Mouse (Mus musculus): ENCODE data around the gene Endou. TPM values are rescaled to one million over a fixed set of nuclear protein-coding genes. Genes with fewer than 3 reads are reported as not detected.

Endou gene
- polyA plus RNA-seq, 1 experiment from 2014 or later: 0.23 TPM

- no peak overlapping the region for H3K4me2 ChIP-seq (ENCODE audit: low read length)
- no peak overlapping the region for H3K4me3 ChIP-seq (ENCODE audit: low read depth, low read length)
- no peaks in the 10 kb centered on the region for H3K36me3 ChIP-seq (ENCODE audit: control insufficient read depth, insufficient read depth, low read length)
- H3K9ac ChIP-seq (ENCODE audit: low read depth, low read length): no peak overlapping the region
- no peaks in the 10 kb centered on the region; the same call in 1 of the 2 replicates for H3K27me3 ChIP-seq (ENCODE audit: control insufficient read depth, insufficient read depth, low read depth, low read length)
- H3K4me1 ChIP-seq (ENCODE audit: control insufficient read depth, insufficient read depth, low read length): no peaks in the 10 kb centered on the region
- no peak for ATAC-seq
- no peak overlapping the region for H3K27ac ChIP-seq (ENCODE audit: low read length)
- WGBS: 75% methylated on average over 12 of the region's 12 CpGs
- H3K9me3 ChIP-seq (replicated peaks; ENCODE audit: control insufficient read depth, low read length, poor library complexity, severe bottlenecking): no peaks in the 10 kb centered on the region
These were observed 11.0 kb downstream of the Endou start for GRCm38 (mm10) chr15:97720026-97720675.

DNA sequence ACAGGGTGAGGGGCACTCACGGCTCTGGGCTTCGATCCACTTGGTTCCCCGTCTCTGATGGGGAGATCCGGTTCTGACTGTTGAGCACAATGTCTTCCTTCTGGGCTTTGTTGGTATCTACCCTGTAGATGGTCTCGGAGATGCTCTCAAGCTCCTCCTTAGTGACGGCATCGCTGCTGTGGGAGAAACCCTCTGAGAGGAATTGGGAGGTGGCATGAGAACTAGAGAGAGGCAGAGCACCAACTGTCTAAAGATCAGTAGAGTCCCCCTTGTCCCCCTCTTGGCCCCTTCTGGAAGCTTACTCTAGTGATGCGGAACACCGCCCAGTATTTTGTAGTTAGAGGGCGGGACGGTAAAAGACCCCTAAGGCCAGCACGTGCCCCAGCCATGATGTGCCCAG is 11.6 kb downstream of the Endou start:
- H3K36me3 ChIP-seq (ENCODE audit: control insufficient read depth, insufficient read depth, low read length): no peaks in the 10 kb centered on the region
- ATAC-seq: no peak
- no peaks in the 10 kb centered on the region; the same call in 1 of the 2 replicates for H3K27me3 ChIP-seq (ENCODE audit: control insufficient read depth, insufficient read depth, low read depth, low read length)
- no peaks in the 10 kb centered on the region for H3K9me3 ChIP-seq (replicated peaks; ENCODE audit: control insufficient read depth, low read length, poor library complexity, severe bottlenecking)
- WGBS: 89% methylated on average over 12 of the region's 12 CpGs
- no peak overlapping the region for H3K9ac ChIP-seq (ENCODE audit: low read depth, low read length)
- no peaks in the 10 kb centered on the region for H3K4me1 ChIP-seq (ENCODE audit: control insufficient read depth, insufficient read depth, low read length)
- no peak overlapping the region for H3K4me2 ChIP-seq (ENCODE audit: low read length)
- H3K4me3 ChIP-seq (ENCODE audit: low read depth, low read length): no peak overlapping the region
- H3K27ac ChIP-seq (ENCODE audit: low read length): no peak overlapping the region

DNA sequence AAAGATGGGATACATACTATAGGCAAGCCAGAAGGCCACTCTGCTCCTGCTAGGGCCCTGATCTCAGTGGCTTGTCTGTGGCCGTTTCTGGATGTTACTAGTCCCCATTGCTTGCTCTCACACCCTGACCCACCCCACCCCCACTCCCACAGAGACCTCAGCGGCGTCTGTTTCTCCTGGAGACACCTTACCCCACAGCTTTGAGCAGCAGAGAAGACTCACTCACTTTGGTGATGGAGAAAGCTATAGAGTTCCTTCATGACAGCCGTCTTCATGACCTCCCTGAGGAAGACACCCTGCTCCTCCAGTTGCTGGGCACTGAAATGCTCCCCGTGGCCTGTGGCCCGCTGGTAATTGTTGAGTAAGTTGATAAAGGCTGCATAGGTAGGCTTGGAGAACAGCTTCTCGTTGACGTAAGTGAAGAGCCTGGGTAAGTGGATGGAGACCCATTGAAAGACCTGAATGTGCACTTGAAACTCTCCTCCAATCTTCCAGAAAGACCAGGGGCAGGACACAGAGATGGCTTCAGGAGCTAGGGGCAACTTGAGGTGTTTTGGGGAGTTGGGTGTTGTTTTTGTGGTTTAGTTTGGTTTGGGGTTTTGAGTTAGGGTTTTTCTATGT is 12.5 kb downstream of the Endou start:
- H3K9me3 ChIP-seq (replicated peaks; ENCODE audit: control insufficient read depth, low read length, poor library complexity, severe bottlenecking): no peaks in the 10 kb centered on the region
- 88% methylated on average over 8 of the region's 8 CpGs for WGBS
- ATAC-seq: no peak

GRCm38 (mm10) chr15:97717861-97718534 is 13.1 kb downstream of the Endou start:
- Histone ChIP-seq H3K27me3 (ENCODE audit: control insufficient read depth, insufficient read depth, low read depth, low read length) (no peaks in the 10 kb centered on the region; the same call in 1 of the 2 replicates), H3K4me3 (ENCODE audit: low read depth, low read length) (no peak overlapping the region), H3K9ac (ENCODE audit: low read depth, low read length) (no peak overlapping the region), H3K4me1 (ENCODE audit: control insufficient read depth, insufficient read depth, low read length) (no peaks in the 10 kb centered on the region), H3K36me3 (ENCODE audit: control insufficient read depth, insufficient read depth, low read length) (no peaks in the 10 kb centered on the region), H3K27ac (ENCODE audit: low read length) (no peak overlapping the region), H3K9me3 (replicated peaks; ENCODE audit: control insufficient read depth, low read length, poor library complexity, severe bottlenecking) (no peaks in the 10 kb centered on the region), H3K4me2 (ENCODE audit: low read length) (no peak overlapping the region)
- WGBS: 33% methylated on average over 12 of the region's 12 CpGs
- ATAC-seq: peak; percentile 62; the same call in 1 of the 2 replicates

More for the DNA sequence above, 12.5 kb downstream of the Endou start:
- Histone ChIP-seq H3K36me3 (ENCODE audit: control insufficient read depth, insufficient read depth, low read length) (no peaks in the 10 kb centered on the region), H3K4me1 (ENCODE audit: control insufficient read depth, insufficient read depth, low read length) (no peaks in the 10 kb centered on the region), H3K4me3 (ENCODE audit: low read depth, low read length) (no peak overlapping the region), H3K27me3 (ENCODE audit: control insufficient read depth, insufficient read depth, low read depth, low read length) (no peaks in the 10 kb centered on the region; the same call in 1 of the 2 replicates), H3K9ac (ENCODE audit: low read depth, low read length) (no peak overlapping the region), H3K27ac (ENCODE audit: low read length) (no peak overlapping the region), H3K4me2 (ENCODE audit: low read length) (no peak overlapping the region)

DNA sequence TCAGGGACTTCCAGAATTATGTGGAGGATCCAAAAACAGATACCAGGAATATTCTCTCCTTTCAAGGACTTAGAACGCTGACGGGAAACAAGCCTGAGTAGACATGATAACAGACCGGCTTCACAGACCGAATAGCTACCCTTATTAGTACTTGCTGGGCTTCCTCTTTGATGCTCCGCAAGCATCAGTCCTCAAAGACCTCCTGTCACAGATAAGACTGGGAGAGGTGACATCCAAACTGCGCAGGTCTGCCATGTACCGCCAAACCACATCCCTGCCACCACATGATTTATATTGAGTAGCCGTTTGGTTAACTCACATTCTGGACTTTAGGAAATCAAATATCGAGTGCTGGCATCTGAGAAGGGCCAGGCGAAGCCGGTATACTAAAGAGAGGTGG is 14.4 kb downstream of the Endou start:
- Histone ChIP-seq H3K36me3 (ENCODE audit: control insufficient read depth, insufficient read depth, low read length) (no peaks in the 10 kb centered on the region), H3K9me3 (replicated peaks; ENCODE audit: control insufficient read depth, low read length, poor library complexity, severe bottlenecking) (no peaks in the 10 kb centered on the region), H3K9ac (ENCODE audit: low read depth, low read length) (no peak overlapping the region), H3K27ac (ENCODE audit: low read length) (no peak overlapping the region), H3K27me3 (ENCODE audit: control insufficient read depth, insufficient read depth, low read depth, low read length) (no peaks in the 10 kb centered on the region; the same call in 1 of the 2 replicates), H3K4me1 (ENCODE audit: control insufficient read depth, insufficient read depth, low read length) (no peaks in the 10 kb centered on the region), H3K4me3 (ENCODE audit: low read depth, low read length) (no peak overlapping the region), H3K4me2 (ENCODE audit: low read length) (no peak overlapping the region)
- 93% methylated on average over 11 of the region's 11 CpGs for WGBS
- no peak for ATAC-seq

DNA sequence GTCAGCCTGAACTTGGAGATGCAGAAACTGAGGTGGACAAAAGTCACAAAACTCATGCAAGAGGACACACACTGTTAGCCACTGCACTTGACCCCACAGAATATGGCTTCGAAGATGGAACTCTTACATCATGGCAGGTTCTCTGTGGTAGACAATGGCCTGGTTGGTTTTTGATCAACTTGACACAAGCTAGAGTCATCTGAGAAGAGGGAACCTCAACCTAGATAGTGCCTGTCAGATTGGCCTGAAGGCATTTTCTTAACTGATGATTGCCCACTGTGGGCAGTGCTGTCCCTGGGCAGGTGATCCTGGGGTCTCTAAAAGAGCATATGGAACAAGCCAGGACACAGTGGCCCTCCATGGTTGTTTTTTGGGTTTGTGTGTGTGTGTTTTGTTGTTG is 15.4 kb downstream of the Endou start:
- Histone ChIP-seq H3K4me1 (ENCODE audit: control insufficient read depth, insufficient read depth, low read length) (no peaks in the 10 kb centered on the region), H3K4me3 (ENCODE audit: low read depth, low read length) (no peak overlapping the region), H3K36me3 (ENCODE audit: control insufficient read depth, insufficient read depth, low read length) (no peaks in the 10 kb centered on the region), H3K27ac (ENCODE audit: low read length) (no peak overlapping the region), H3K27me3 (ENCODE audit: control insufficient read depth, insufficient read depth, low read depth, low read length) (no peaks in the 10 kb centered on the region; the same call in 1 of the 2 replicates), H3K4me2 (ENCODE audit: low read length) (no peak overlapping the region), H3K9me3 (replicated peaks; ENCODE audit: control insufficient read depth, low read length, poor library complexity, severe bottlenecking) (no peaks in the 10 kb centered on the region), H3K9ac (ENCODE audit: low read depth, low read length) (no peak overlapping the region)
- ATAC-seq: no peak
- 87% methylated on average over 1 of the region's 1 CpGs for WGBS

DNA sequence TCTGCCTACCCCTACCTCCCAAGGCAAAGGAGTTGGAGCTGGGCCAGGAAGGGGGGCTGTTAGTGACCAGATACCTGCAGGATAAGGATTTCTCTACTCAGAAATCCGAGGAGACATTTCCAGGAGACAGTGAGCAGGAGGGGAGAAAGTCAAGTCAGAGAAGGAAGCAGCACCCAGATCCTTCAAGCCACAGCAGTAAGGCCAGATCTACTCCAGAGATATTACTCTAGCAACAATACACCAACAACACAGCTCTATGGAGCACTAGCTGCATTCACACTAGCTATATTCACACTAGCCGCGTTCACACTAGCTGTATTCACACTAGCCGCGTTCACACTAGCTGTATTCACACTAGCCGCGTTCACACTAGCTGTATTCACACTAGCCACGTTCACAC is 16.1 kb downstream of the Endou start:
- ATAC-seq: no peak
- no peak overlapping the region for H3K4me2 ChIP-seq (ENCODE audit: low read length)
- WGBS: 94% methylated on average over 8 of the region's 8 CpGs
- no peaks in the 10 kb centered on the region for H3K9me3 ChIP-seq (replicated peaks; ENCODE audit: control insufficient read depth, low read length, poor library complexity, severe bottlenecking)
- no peak overlapping the region for H3K9ac ChIP-seq (ENCODE audit: low read depth, low read length)
- no peaks in the 10 kb centered on the region for H3K4me1 ChIP-seq (ENCODE audit: control insufficient read depth, insufficient read depth, low read length)
- no peaks in the 10 kb centered on the region; the same call in 1 of the 2 replicates for H3K27me3 ChIP-seq (ENCODE audit: control insufficient read depth, insufficient read depth, low read depth, low read length)
- H3K4me3 ChIP-seq (ENCODE audit: low read depth, low read length): no peak overlapping the region
- no peak overlapping the region for H3K27ac ChIP-seq (ENCODE audit: low read length)
- H3K36me3 ChIP-seq (ENCODE audit: control insufficient read depth, insufficient read depth, low read length): no peaks in the 10 kb centered on the region

DNA sequence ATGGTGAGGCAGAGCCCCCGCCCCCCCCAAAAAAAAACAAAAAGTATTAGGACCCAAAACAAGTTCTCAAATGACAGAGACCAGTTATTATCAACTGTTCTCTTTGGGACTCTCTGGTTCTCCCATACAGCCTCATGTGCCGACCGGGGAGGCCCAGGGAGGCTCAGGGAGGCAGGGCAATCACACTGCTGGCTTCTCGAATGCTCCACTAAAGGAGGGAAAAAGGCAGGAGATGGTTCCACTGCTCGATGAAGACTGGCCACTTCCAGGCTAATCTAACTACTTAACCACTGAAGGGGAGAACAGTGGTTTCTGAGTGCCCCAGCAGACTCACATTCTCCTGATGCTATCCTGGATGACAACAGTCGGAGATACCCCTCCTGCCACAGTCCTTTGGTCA is 18.6 kb downstream of the Endou start:
- no peak for ATAC-seq
- H3K9me3 ChIP-seq (replicated peaks; ENCODE audit: control insufficient read depth, low read length, poor library complexity, severe bottlenecking): no peaks in the 10 kb centered on the region
- H3K27me3 ChIP-seq (ENCODE audit: control insufficient read depth, insufficient read depth, low read depth, low read length): no peaks in the 10 kb centered on the region
- no peak overlapping the region for H3K4me3 ChIP-seq (ENCODE audit: low read depth, low read length)
- H3K9ac ChIP-seq (ENCODE audit: low read depth, low read length): no peak overlapping the region
- H3K36me3 ChIP-seq (ENCODE audit: control insufficient read depth, insufficient read depth, low read length): no peaks in the 10 kb centered on the region
- WGBS: 71% methylated on average over 6 of the region's 6 CpGs
- no peaks in the 10 kb centered on the region for H3K4me1 ChIP-seq (ENCODE audit: control insufficient read depth, insufficient read depth, low read length)
- no peak overlapping the region for H3K27ac ChIP-seq (ENCODE audit: low read length)
- no peak overlapping the region for H3K4me2 ChIP-seq (ENCODE audit: low read length)

DNA sequence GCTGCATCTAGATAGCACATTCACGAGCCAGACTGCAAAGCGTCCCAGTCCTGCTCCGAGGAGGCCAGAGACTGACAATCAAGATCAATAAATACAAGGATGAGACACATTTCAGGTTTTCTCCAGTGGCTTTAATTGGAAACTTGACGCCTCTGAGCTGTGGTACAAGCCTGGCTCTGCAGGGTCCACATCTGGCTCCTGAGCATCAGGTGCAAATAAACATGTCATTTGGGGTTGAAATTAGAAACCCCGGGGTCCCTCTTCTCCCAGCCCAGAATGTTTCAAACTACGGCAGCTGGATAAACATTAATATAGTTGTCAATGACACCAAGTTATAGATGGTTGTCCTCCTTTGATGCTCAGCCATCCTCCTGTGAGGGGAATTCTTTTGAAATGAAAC is 20.2 kb downstream of the Endou start:
- no peak overlapping the region for H3K4me2 ChIP-seq (ENCODE audit: low read length)
- 72% methylated on average over 6 of the region's 6 CpGs for WGBS
- ATAC-seq: no peak

More for the DNA sequence above, 20.2 kb downstream of the Endou start:
- H3K36me3 ChIP-seq (ENCODE audit: control insufficient read depth, insufficient read depth, low read length): no peaks in the 10 kb centered on the region
- no peak overlapping the region for H3K9ac ChIP-seq (ENCODE audit: low read depth, low read length)
- H3K9me3 ChIP-seq (replicated peaks; ENCODE audit: control insufficient read depth, low read length, poor library complexity, severe bottlenecking): no peaks in the 10 kb centered on the region
- H3K4me1 ChIP-seq (ENCODE audit: control insufficient read depth, insufficient read depth, low read length): peaks cover 5% of the 10 kb centered on the region
- H3K4me3 ChIP-seq (ENCODE audit: low read depth, low read length): no peak overlapping the region
- H3K27me3 ChIP-seq (ENCODE audit: control insufficient read depth, insufficient read depth, low read depth, low read length): no peaks in the 10 kb centered on the region
- H3K27ac ChIP-seq (ENCODE audit: low read length): no peak overlapping the region
